Mouse (Mus musculus): ENCODE data around the gene D6Ertd527e. TPM values are rescaled to one million over a fixed set of nuclear protein-coding genes. Genes with fewer than 3 reads are reported as not detected.

The D6Ertd527e gene
- total RNA-seq, 1 experiment = not detected

DNA sequence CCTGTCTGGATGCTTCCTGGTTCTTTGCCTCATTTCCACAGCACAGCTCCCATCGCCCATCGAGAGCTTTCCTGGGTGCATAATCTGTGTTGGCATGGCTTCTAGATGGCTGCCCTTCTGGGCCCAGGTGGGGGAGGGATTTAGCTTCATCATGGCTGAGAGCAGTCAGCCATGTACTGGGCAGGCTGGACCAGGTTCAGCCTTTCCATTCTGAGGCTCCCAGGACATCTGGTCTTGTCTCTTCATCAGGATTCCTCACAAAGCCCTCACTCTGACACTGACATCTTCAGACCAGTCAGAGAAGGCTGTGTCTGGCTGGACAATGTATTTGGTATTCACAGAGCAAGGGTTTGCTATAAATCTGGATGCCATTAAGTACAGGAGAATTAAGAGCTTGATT lies 11.4 kb downstream of the D6Ertd527e start:
- peaks cover 2 to 5% of the 10 kb centered on the region in 2 experiments; a peak in 2 of 4 replicates for H3K4me1 ChIP-seq (ENCODE audit: control insufficient read depth in 2 of 2, insufficient read depth in 2 of 2, low read length in 2 of 2, poor library complexity in 1 of 2)
- no peak overlapping the region for H3K9ac ChIP-seq (ENCODE audit: insufficient read depth, low read depth, low read length, poor library complexity, severe bottlenecking)
- H3K27ac ChIP-seq (ENCODE audit: insufficient read depth, low read depth, low read length, poor library complexity, severe bottlenecking) = no peak overlapping the region
- DNase-seq (ENCODE audit: low read depth, low spot score) = no peak
- H3K4me3 ChIP-seq (ENCODE audit: insufficient read depth in 1 of 2, low read depth in 1 of 2, low read length in 2 of 2, poor library complexity in 1 of 2, severe bottlenecking in 1 of 2) = no peak overlapping the region
- H3K9me3 ChIP-seq (ENCODE audit: control insufficient read depth, insufficient read depth, low read depth, low read length) = no peaks in the 10 kb centered on the region
- in situ Hi-C loops (cut with MboI; ENCODE audit: low sequenced_read_pairs in 2 of 2, unreplicated experiment in 2 of 2) = loop anchor here (25.0 kb wide), 1 partner anchor 196 kb away; no protein-coding TSS in a partner anchor
- no peaks in the 10 kb centered on the region for H3K36me3 ChIP-seq (ENCODE audit: control insufficient read depth, insufficient read depth, low read length, poor library complexity, severe bottlenecking)
- no peak for TF ChIP-seq HCFC1 (IDR thresholded peaks at IDR 0.05; ENCODE audit: borderline replicate concordance, insufficient read depth, low read length)
- TF ChIP-seq ZC3H11A (IDR thresholded peaks at IDR 0.05; ENCODE audit: borderline replicate concordance, low read depth, low read length) = no peak
- no peak for TF ChIP-seq MAFK (IDR thresholded peaks at IDR 0.05; ENCODE audit: insufficient read depth, low read depth, low read length)
- TF ChIP-seq ZNF384 (IDR thresholded peaks at IDR 0.05; ENCODE audit: low read depth, low read length) = no peak
- no peak for TF ChIP-seq CHD2 (IDR thresholded peaks at IDR 0.05; ENCODE audit: low read depth, low read length)

DNA sequence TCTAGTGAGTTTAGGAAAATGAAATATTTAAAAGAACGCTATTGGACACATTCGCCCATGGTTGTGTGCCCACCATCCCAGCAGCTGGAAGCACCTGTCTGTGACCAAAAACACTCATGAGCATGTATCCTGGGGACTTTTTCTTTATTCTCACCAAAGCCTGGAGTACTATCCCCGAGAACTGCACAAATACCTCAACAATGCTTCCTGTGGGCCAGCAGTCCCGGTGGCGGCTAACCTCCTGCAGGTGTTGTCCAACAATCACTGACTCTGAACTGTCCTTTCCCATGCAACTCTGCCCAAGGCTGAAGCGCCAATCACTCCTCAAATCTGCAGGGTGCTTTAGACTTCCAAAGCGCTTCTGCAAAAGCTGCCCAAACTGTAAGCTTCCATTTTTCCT lies 12.1 kb downstream of the D6Ertd527e start:
- TF ChIP-seq MAFK (IDR thresholded peaks at IDR 0.05; ENCODE audit: insufficient read depth, low read depth, low read length) = no peak
- no peak for TF ChIP-seq ZC3H11A (IDR thresholded peaks at IDR 0.05; ENCODE audit: borderline replicate concordance, low read depth, low read length)
- no peak for TF ChIP-seq HCFC1 (IDR thresholded peaks at IDR 0.05; ENCODE audit: borderline replicate concordance, insufficient read depth, low read length)
- no peak for TF ChIP-seq ZNF384 (IDR thresholded peaks at IDR 0.05; ENCODE audit: low read depth, low read length)
- no peak for TF ChIP-seq CHD2 (IDR thresholded peaks at IDR 0.05; ENCODE audit: low read depth, low read length)
- no peak overlapping the region for H3K4me3 ChIP-seq (ENCODE audit: insufficient read depth in 1 of 2, low read depth in 1 of 2, low read length in 2 of 2, poor library complexity in 1 of 2, severe bottlenecking in 1 of 2)
- H3K36me3 ChIP-seq (ENCODE audit: control insufficient read depth, insufficient read depth, low read length, poor library complexity, severe bottlenecking) = no peaks in the 10 kb centered on the region
- DNase-seq (ENCODE audit: low read depth, low spot score) = no peak
- H3K9me3 ChIP-seq (ENCODE audit: control insufficient read depth, insufficient read depth, low read depth, low read length) = no peaks in the 10 kb centered on the region
- H3K4me1 ChIP-seq (ENCODE audit: control insufficient read depth in 2 of 2, insufficient read depth in 2 of 2, low read length in 2 of 2, poor library complexity in 1 of 2) = peaks cover 2 to 5% of the 10 kb centered on the region in 2 experiments; a peak in 2 of 4 replicates
- H3K9ac ChIP-seq (ENCODE audit: insufficient read depth, low read depth, low read length, poor library complexity, severe bottlenecking) = no peak overlapping the region
- in situ Hi-C loops (cut with MboI; ENCODE audit: low sequenced_read_pairs in 2 of 2, unreplicated experiment in 2 of 2) = loop anchor here (25.0 kb wide), 1 partner anchor 196 kb away; no protein-coding TSS in a partner anchor
- H3K27ac ChIP-seq (ENCODE audit: insufficient read depth, low read depth, low read length, poor library complexity, severe bottlenecking) = no peak overlapping the region

DNA sequence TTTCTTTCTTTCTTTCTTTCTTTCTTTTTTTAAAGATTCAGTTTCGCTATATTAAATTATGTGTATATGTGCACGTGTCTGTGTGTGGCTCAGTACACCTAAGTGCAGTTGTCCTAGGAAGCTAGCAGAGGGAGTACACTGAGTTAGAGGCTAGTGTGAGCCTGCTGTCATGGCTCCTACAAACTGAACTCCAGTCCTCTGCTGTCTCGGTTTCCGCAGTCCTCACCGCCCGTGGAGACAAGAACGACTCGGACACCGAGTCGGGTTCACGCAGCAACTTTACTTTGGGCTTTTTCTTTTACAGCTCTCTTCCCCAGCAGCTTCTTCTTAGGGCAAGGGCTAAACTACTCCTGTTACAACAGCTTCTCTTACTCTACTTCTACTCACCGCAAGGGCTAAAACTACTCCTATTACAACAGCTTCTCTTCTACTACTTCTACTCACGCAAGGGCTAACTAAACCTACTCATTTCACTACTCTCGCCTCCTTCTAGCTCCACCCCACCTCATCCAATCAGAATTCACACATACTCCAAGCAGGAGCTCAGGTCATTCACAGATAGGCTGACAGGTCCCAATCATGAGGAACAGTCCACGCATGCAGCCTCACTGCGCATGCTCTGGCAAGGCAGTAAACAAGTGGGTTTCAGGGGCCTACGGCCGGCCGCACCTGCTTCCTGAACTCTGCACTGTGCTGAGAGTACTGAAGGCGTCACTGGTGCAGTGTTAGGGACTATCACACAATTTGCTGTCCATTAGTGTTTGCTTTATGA lies 14.7 kb downstream of the D6Ertd527e start:
- DNase-seq (ENCODE audit: low read depth, low spot score) = no peak
- no peak overlapping the region for H3K9ac ChIP-seq (ENCODE audit: insufficient read depth, low read depth, low read length, poor library complexity, severe bottlenecking)
- TF ChIP-seq MAFK (IDR thresholded peaks at IDR 0.05; ENCODE audit: insufficient read depth, low read depth, low read length) (no peak), ZC3H11A (IDR thresholded peaks at IDR 0.05; ENCODE audit: borderline replicate concordance, low read depth, low read length) (no peak), ZNF384 (IDR thresholded peaks at IDR 0.05; ENCODE audit: low read depth, low read length) (no peak), HCFC1 (IDR thresholded peaks at IDR 0.05; ENCODE audit: borderline replicate concordance, insufficient read depth, low read length) (no peak), CHD2 (IDR thresholded peaks at IDR 0.05; ENCODE audit: low read depth, low read length) (no peak)
- H3K9me3 ChIP-seq (ENCODE audit: control insufficient read depth, insufficient read depth, low read depth, low read length) = no peaks in the 10 kb centered on the region
- in situ Hi-C loops (cut with MboI; ENCODE audit: low sequenced_read_pairs in 2 of 2, unreplicated experiment in 2 of 2) = loop anchor here (25.0 kb wide), 1 partner anchor 193 kb away; no protein-coding TSS in a partner anchor
- peaks cover 2 to 5% of the 10 kb centered on the region in 2 experiments; a peak in 2 of 4 replicates for H3K4me1 ChIP-seq (ENCODE audit: control insufficient read depth in 2 of 2, insufficient read depth in 2 of 2, low read length in 2 of 2, poor library complexity in 1 of 2)
- H3K27ac ChIP-seq (ENCODE audit: insufficient read depth, low read depth, low read length, poor library complexity, severe bottlenecking) = no peak overlapping the region
- H3K4me3 ChIP-seq (ENCODE audit: insufficient read depth in 1 of 2, low read depth in 1 of 2, low read length in 2 of 2, poor library complexity in 1 of 2, severe bottlenecking in 1 of 2) = 0 out of 4 replicates have a peak overlapping the region, but pooled peaks of 1 of the 2 experiments have one; percentile 5
- H3K36me3 ChIP-seq (ENCODE audit: control insufficient read depth, insufficient read depth, low read length, poor library complexity, severe bottlenecking) = no peaks in the 10 kb centered on the region

- Histone ChIP-seq H3K4me3 (ENCODE audit: insufficient read depth in 1 of 2, low read depth in 1 of 2, low read length in 2 of 2, poor library complexity in 1 of 2, severe bottlenecking in 1 of 2) (no peak overlapping the region), H3K9me3 (ENCODE audit: control insufficient read depth, insufficient read depth, low read depth, low read length) (no peaks in the 10 kb centered on the region), H3K36me3 (ENCODE audit: control insufficient read depth, insufficient read depth, low read length, poor library complexity, severe bottlenecking) (no peaks in the 10 kb centered on the region), H3K9ac (ENCODE audit: insufficient read depth, low read depth, low read length, poor library complexity, severe bottlenecking) (no peak overlapping the region), H3K27ac (ENCODE audit: insufficient read depth, low read depth, low read length, poor library complexity, severe bottlenecking) (no peak overlapping the region), H3K4me1 (ENCODE audit: control insufficient read depth in 2 of 2, insufficient read depth in 2 of 2, low read length in 2 of 2, poor library complexity in 1 of 2) (peaks cover 2 to 5% of the 10 kb centered on the region in 2 experiments; a peak in 2 of 4 replicates)
- no peak for DNase-seq (ENCODE audit: low read depth, low spot score)
- in situ Hi-C loops (cut with MboI; ENCODE audit: low sequenced_read_pairs in 2 of 2, unreplicated experiment in 2 of 2) = loop anchor here (25.0 kb wide), 1 partner anchor 192 kb away; no protein-coding TSS in a partner anchor
- TF ChIP-seq HCFC1 (IDR thresholded peaks at IDR 0.05; ENCODE audit: borderline replicate concordance, insufficient read depth, low read length) (no peak), ZNF384 (IDR thresholded peaks at IDR 0.05; ENCODE audit: low read depth, low read length) (no peak), CHD2 (IDR thresholded peaks at IDR 0.05; ENCODE audit: low read depth, low read length) (no peak), ZC3H11A (IDR thresholded peaks at IDR 0.05; ENCODE audit: borderline replicate concordance, low read depth, low read length) (no peak), MAFK (IDR thresholded peaks at IDR 0.05; ENCODE audit: insufficient read depth, low read depth, low read length) (no peak)
These were observed 15.4 kb downstream of the D6Ertd527e start for GRCm38 (mm10) chr6:87119975-87120374.

Data from ES-E14 (cell line).